Mouse (Mus musculus): ENCODE measurements around the gene Mlec. TPM values are rescaled to one million over a fixed set of nuclear protein-coding genes. Genes with fewer than 3 reads are reported as not detected.
A peak's percentile ranks its signal among the peaks of the same experiment; 100 is the strongest.

Gene Mlec
- 69.5 and 71.7 TPM in 2 replicates for total RNA-seq (2017)

DNA sequence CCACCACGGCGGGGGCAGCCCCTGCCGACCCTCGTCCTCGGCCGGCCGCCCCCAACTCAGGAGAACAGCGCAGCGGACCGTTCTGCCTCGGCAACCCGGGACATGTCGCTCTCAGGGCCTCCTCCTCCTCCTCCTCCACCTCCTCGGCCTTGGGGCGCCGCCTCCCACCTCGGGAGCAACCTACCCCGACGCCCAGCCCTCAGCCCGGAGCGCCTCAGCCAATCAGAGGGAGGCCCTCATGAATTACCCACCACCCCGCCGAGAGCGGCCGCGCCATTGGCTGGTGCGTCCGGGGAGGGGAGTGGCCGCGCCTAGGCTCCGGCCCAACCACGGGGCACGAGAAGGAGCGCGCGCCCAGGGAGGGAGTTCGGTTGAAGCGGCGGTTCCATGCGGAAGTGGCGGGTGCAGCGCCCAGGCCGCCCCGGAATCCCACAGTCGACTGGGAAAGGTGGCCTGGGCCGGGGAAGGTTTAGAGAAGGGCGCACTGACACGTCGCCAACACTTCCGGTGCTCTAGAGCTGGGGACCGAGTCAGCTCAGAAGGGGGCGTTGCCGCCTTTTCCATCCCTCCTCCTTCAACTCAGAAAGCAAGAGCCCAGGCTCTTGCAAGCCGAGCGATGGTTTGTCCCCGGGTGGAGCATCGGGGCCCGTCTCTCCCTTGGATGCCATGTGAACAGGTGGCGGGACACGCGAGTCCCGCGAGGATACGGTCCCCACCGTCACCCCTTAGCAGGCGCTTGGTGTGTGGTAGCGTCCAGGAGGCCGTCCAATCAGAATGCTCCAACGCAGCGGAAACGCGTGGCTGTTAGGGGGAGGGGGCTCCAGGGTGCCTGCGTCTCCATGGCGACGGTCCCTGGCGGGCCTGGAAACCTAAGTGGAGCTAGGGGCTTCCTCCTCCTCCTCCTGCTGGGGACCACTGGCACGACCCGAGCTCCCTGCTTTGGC, at the start of gene Mlec:
Gene Mlec, minus strand, starts transcription at position 140 of the 944 bp plus-strand sequence.
- ATAC-seq (ENCODE audit: extremely low read depth, insufficient number of reproducible peaks, low FRiP score, poor library complexity, severe bottlenecking) = peak; percentile 91

DNA sequence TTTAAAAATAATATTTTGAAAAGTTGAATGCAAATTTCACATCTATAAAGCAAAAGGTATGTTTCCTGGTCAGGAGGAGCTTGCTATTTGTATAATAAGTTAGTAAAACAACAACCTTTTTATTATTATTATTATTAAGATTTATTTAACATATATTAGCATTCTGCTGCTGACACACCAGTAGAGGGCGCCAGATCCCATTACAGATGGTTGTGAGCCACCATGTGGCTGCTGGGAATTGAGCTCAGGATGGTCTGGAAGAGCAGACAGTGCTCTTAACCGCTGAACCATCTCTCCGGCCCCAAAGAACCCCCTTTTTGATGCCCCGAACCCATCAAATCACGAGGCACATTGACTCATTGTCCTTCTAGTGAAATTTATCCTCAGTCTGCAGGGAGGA, 49.3 kb upstream of the Mlec start:
- no peak for ATAC-seq (ENCODE audit: extremely low read depth, insufficient number of reproducible peaks, low FRiP score, poor library complexity, severe bottlenecking)

GRCm38 (mm10) chr5:115204562-115205311, 46.8 kb upstream of the Mlec start:
- ATAC-seq (ENCODE audit: extremely low read depth, insufficient number of reproducible peaks, low FRiP score, poor library complexity, severe bottlenecking) = no peak

GRCm38 (mm10) chr5:115203735-115204561, 46.0 kb upstream of the Mlec start:
- no peak for ATAC-seq (ENCODE audit: extremely low read depth, insufficient number of reproducible peaks, low FRiP score, poor library complexity, severe bottlenecking)

DNA sequence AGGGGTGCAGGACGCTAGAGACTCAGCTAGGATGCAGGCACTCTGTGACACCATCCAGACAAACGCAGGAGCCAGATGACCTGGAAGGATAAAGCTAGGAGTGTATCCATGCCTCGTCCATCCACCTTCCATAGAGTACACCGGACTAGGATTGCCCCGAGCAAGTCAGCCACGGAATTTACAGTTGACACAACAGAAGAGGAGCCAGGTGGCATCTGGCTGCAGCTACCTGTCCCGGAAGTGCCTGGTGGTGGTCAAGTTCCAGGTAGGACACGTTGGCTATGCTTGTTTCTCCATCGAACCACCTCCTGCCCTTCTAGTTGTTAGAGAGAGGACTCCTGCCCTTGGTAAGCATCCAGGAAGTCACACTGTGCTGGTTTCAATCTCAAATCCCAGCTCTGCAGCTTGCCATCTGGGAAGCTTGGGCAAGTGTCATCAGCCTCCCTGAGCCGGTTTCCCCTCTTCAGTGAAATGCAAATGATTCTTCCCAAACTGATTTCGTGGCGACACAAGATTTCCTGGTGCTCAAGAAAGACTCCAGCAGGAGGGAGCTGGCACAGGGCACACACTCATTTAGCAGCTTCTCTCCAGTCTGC, 36.7 kb upstream of the Mlec start:
- ATAC-seq (ENCODE audit: extremely low read depth, insufficient number of reproducible peaks, low FRiP score, poor library complexity, severe bottlenecking) = no peak

DNA sequence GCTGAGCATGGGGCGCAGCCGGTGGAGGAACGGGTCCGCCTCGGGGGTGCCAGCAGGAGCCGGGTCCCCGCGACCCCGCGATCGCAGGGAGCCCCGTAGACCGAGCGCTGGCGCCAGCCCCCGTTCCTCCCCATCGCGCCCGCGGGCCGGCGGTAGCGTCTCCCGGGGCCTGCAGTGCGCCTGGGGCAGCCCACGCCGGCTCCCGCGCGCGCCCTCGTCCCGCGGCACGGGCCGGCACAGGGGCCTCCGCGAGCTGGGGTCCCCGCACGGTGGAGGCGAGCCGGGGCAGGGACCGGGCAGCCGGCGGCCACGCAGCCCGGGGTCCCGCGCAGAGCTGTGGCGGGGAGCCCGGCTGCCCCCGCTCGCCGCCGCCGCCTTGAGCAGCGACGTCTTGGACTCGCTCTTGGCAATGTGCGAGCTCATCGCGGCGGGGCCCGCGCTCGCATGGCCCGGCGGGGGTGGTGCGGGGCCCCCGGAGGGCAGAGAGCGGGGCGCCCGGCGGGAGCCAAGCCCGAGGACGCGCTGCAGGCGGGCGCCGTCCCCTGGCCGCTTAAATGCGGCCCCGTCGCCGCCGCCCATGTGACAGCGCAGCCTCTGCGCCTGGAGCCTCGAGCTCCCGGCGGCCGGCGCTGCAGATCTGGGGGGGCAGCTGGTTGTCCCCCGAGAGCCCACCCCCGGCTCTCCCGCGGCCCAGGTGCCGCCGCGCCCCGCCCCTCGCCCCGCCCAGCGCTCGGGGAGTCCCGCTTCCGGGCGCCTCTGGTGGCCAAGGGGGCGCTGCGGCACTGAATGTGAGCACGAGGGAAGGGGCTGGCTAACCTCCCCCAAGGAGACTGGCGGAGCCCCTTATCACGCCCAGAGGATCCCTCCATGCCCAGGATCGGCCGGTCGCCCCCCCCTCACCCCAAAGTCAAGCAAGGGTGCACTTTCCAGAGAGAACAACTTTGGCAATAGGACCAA, 36.0 kb upstream of the Mlec start, which contains the start of gene Cabp1:
Gene Cabp1, minus strand, starts transcription at position 713 of the 957 bp plus-strand sequence.
- 0 out of 2 replicates have a peak, but pooled peaks have one; percentile 26 for ATAC-seq (ENCODE audit: extremely low read depth, insufficient number of reproducible peaks, low FRiP score, poor library complexity, severe bottlenecking)

DNA sequence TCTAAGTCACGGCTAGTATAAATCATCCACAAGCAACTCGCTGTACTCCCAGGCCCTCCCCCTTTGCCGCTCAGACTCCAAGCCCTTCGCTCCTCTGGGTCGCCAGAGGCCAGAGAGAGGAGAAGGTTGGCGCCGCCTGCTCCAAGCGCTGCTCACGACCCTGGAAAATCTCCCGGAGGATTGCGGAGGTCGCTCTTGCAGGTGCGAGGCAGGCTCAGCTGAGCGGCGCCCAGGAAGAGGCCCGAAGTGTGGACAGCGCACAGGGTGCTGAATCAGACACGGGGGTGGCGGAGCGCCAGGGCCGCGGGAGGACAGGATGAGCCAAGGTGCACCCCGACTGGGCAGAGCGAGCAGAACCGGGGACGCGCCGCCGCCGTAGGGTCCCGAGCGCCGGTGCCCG, 35.2 kb upstream of the Mlec start:
- ATAC-seq (ENCODE audit: extremely low read depth, insufficient number of reproducible peaks, low FRiP score, poor library complexity, severe bottlenecking) = peak; percentile 24

DNA sequence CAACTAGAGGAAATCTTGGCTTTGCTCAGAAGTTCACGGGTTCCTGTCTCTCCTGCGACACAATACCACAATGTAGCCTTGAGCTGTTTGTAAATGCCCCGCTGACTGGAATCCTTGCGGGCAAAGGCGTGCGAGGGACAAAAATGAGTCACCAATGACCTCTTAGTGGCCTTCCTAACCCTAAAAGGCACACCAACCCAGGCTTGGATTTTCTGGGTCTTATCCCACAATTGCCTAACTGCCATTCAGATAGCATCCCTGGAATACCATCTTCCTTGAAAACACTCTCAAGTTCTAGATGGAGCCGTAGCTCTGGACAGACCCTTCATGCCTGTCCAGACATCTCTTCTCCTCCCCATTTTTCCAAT, 34.8 kb upstream of the Mlec start:
- ATAC-seq (ENCODE audit: extremely low read depth, insufficient number of reproducible peaks, low FRiP score, poor library complexity, severe bottlenecking) = no peak

- no peak for ATAC-seq (ENCODE audit: extremely low read depth, insufficient number of reproducible peaks, low FRiP score, poor library complexity, severe bottlenecking)
Measured at GRCm38 (mm10) chr5:115191880-115192827, 34.2 kb upstream of the Mlec start.

DNA sequence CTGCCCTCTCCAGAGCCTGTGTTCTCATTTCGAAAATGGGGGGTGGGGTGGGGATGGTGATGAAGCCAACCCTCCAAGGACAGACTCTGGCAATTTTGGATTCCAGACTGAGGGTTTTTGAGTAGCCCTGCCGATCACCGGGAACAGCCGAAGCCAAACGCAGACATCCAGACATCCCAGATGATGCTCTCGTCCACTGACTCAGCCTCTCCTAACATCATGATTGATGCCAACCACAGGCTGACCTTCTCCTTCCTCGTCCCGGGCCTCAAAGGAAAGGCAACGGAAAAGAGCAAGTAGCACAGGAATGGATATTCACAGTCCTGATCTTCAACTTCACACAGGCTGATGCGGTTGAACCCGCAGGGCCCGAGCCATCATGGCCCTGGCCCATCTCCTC, 32.1 kb upstream of the Mlec start:
- no peak for ATAC-seq (ENCODE audit: extremely low read depth, insufficient number of reproducible peaks, low FRiP score, poor library complexity, severe bottlenecking)

- peak; percentile 49 for ATAC-seq (ENCODE audit: extremely low read depth, insufficient number of reproducible peaks, low FRiP score, poor library complexity, severe bottlenecking)
Measured at GRCm38 (mm10) chr5:115188824-115189223, 30.8 kb upstream of the Mlec start.

DNA sequence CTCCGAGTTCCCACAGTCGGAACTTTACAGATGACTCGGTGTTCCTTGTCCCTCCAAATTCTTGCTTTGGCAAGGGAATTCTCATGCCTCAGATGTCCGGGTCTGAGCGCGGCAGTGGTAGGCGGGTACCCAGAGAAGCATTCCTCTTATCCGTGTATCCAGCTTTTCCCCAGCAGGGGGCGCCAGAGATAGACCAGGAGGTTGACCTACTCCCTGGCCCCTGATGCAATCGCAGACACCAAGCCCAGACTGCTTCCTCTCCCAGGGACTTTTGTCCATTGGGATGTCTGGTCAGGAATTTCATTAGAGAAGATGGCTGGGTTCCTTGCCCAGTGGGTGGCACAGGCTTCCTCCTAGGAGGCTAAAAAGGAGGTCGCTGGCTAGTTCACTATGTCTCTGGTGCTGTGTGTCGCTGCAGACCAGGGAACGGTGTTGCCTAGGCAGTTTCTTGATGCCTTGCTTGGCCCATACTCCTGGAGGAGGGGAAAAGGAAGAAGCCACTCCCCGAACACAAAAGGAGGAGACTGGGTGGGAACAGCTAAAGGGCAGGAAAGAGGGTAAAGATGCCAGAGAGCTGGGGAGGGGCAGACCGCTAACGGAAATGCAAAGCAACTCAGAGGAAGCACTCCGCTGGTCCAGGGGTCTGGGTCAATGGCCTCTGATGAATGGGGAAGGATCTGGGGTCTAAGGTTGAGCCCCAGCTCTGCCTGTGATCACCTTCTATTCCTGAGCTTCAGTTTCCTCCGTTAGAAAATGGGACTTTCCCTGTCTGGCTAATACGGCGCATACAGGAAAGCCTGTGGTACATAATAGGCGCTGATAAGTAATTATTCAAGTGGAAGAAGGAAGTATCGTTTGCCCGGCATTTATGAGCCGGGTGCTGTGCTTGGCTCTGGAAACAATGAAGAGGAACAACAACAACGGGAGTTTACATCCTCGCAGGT, 29.5 kb upstream of the Mlec start:
- peak; percentile 70 for ATAC-seq (ENCODE audit: extremely low read depth, insufficient number of reproducible peaks, low FRiP score, poor library complexity, severe bottlenecking)

DNA sequence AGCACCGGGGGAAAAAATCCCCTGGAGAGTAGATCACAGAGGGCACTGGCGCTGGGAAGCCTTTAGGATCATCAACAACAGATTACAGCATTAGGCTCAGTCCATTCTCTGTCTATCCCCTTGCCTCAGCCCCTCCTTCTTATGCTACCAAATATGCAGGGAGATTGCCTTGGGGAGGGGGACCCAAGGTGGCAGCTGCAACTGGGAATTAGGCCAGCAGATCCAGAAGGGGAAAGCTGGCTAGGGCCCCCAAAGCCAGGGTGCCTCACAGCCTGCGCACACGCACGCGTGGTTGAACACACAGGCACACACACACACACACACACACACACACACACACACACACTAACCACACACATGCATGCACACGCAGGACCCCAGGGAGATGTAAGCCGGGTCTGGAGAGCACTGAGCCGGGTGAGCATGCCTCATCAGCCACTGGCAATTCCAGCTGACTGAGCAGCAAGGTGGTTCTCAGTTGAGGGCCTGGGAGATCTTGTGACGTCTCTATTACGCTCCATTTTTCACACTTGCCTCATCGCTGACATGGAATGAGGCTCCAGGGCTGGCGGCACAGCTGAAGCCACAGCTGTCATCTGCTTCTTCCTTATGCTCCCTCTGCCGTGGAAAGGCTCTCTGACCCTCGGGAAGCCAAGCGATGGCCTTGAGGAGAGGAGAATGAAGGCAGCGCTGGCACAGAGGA, 28.5 kb upstream of the Mlec start:
- ATAC-seq (ENCODE audit: extremely low read depth, insufficient number of reproducible peaks, low FRiP score, poor library complexity, severe bottlenecking) = peak; percentile 55; the same call in 1 of the 2 replicates

DNA sequence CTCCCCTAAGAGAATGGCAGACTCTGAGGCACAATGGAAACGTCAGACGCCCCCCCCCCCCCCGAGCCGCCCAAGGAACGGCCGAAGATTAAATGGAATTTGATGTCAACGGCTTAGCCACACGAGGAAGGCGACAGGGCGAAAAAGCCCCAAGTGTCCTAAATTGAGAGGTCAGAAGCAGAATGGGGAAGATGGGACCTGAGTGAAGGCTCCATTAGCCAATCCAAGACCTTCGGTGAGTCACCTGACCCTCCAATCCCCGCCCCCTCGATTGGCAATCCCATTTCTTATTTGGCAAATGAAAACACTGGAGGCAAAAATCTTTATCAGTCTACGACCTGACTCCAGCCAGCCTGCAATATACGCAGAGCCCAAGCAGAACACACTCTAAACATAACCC, 26.7 kb upstream of the Mlec start:
- no peak for ATAC-seq (ENCODE audit: extremely low read depth, insufficient number of reproducible peaks, low FRiP score, poor library complexity, severe bottlenecking)

- ATAC-seq (ENCODE audit: extremely low read depth, insufficient number of reproducible peaks, low FRiP score, poor library complexity, severe bottlenecking) = no peak
Measured at GRCm38 (mm10) chr5:115183482-115183881, 25.5 kb upstream of the Mlec start.
